Mouse (Mus musculus): ENCODE results near the gene Skiv2l.
"Not testable (repeated sequence)": the region's sequence is repeated elsewhere in the genome, so short reads cannot be mapped to it uniquely, and the experiment has no call there.

Skiv2l gene

DNA sequence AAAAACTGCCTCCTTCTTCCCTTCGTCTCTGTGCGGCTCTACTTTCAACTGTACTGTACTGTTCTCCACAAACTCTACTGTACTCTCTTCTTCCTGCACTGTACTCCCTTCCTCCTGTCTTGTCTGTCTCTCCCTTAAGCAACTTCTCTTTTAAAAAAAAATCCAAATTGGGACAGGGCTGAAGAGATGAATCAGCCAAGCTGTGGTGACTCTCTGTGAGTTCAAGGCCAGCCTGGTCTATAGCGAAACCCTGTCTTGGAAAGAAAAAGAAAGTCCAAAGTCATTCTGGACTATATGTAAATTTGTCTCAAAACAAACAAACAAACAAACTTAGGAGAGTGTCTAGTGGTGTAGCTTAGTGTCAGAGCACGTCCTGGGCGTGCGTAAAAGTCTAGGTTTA lies 24.3 kb upstream of the Skiv2l start:
- DNase-seq: no peak

DNA sequence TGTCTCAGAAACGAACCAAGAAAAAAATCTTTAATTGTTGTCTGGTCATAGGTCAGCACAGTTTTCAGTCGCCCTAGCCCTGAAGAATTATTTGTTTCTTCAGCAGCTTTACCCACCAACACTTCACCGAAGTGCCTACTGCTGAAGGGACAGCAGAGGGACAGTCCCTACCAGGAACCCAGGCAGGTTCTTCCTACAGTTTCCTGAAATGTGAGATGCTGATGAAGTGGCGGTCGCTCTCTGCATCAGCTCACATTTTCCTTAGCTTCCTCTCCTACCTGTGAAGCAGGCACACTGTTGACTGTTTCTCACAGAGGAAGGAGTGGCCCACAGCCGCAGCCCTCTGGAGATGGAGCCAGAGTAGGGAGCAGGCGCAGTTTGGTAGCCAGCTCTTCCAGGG lies 16.0 kb upstream of the Skiv2l start:
- DNase-seq: no peak

DNA sequence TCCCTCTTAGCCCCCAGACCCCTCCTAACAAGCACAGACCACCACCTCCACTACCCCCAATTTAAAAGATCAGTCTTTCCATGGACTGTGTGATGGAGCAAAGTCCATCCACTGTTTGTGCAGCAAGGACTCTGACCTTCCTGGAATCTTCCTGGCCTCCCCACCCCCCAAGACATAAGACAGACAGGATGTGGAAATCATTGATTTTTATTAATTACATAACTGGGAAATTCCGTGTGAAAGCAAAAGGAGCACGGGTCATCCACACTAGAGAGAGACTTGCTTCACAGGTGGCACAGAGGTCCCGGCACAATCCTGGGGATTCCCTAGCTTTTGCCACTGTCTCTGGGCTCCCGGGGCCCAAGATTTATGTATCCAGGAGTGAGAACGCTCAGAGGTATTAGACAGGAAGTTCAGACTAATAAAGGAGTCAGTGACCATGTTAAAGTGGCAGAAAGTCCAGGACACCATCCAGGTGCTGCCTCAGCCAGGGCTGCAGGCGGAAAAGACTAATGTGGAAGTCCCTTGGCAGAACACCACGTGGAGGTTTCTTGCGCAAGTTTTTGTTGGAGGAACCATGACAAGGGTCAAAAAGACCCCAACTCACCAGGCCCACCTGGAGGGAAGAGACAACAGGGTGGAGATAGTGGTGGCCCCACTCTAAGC lies 12.5 kb upstream of the Skiv2l start, which contains the start of gene Cfb:
Cfb (minus strand) TSS at position 103 of the 666 bp plus-strand sequence.
- DNase-seq: no peak

DNA sequence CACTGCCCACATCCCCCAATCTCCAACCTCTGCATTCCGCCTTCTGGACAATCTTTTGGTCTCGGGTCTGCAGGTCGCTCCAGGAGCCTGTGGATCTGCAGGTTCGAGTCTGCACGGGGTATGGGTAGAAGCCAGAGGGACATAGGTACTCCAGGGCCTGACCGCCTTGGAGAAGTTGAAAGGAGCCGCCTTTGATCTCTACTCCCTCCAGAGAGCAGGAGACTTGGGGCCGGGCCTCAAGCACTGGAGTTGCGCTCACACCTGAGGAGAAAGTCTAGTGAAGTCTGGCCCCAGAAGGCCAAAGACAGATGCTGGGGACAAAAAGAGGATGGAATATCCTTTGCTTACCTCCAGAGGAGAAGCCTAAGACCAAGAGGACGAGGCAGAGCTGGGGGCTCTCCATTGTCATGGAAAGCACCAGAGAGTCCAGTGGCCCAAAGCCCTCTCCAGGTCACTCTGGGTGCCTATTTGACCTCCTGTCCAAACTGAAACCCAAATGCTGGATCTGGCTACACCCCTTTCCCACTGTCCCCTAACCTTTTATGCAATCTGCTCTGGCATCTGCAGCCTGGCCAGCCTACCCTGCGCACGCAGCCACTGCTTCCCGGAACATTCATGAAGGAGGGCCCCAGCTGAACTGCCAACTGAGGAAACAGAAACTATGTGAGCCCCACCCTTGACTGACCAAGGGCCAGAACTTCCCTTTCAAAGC lies 11.8 kb upstream of the Skiv2l start:
- DNase-seq: no peak

DNA sequence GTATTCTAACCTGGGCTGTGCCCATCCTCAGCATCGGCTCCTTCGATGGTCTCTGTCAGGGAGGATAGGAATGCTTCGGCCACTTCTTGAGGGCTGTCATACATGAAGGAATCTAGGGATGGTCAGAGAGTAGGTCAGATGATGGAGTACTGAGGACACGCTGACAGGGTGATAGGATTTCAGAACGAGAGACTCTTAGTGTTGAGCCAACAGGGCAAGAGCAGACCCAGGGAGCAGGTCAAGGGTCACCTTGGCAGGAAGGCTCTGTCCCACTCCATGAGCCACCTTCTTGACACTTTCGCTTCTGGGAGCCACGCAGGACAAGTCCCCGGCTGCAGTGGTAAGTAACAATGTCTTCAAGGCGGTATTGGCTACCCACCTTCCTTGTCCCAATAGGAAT lies 10.5 kb upstream of the Skiv2l start:
- no peak for DNase-seq

DNA sequence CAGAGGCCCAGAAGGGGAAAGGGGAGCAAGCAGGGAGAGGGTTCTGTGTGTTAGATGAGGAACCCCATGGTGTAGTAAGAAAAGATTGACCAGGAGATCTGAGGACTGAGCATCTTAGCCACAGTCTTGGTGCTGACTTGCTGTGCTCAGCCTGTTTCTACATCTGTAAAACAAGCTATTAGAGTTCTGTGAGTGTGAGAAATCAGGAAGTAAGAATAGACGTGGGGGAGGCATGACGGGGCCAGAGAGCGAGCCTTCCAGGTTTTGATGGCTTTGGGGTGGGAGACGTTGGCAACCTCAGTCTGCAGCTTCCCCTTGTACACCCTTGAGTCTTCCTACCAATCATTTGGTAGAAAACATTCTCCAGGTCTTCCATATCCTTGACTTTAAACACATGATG lies 8.7 kb upstream of the Skiv2l start:
- no peak for DNase-seq

DNA sequence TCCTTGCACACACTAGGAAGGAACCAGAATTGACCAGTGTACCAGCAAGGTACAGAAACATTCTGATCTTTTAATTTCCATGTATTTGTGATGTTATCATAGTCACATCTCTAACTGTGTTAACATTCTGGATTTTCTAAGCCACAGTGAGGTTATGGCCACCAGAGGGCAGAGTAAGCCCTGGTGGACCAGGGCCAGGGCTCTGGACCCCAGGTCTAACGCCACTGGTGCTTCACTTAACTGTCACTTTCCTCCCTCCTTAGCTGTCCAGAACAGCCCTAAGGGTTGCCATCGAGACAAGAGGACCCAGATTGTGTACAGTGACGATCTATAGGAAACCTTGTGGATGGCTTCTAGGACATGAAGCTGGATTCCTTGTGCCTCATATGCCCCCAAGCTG lies 5.8 kb upstream of the Skiv2l start:
- DNase-seq: peak in 1 of 2 experiments; percentile 44

DNA sequence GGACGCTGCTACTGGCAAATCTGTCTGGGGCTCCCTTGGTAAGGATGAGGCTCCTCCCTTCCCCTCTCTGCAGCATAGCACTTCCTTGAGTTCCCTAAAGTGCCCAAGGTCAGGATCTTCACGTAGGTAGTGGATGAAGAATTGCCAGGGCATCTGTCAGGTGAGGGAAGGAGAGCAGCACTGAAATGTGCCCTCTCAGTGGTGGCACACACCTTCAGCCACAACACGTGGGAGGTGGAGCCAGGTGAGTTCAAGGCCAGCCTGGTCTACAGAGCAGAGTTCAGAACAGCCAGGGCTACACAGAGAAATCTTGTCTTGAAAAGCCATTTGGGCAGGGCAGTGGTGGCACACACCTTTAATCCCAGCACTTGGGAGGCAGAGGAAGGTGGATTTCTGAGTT lies 4.8 kb upstream of the Skiv2l start:
- no peak for DNase-seq

DNA sequence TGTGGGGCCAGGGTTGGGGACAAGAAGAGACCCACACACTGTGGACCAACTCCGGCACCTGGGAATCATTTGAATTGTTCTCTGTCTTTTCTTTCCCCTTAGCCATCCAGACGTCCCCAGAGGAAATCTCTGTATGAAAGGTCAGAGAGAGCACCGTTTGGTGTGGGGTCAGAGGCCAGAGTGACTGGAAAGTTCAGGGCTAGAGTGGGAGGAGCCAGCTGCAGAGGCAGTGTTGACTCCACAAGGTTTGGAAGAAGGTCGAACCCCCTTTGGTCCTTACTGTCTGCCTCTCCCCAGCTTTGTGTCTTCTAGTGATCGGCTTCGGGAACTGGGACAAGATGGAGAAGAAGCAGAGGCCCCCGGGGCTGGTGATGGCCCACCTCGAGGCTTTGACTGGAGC lies 3.5 kb upstream of the Skiv2l start:
- no peak for DNase-seq

DNA sequence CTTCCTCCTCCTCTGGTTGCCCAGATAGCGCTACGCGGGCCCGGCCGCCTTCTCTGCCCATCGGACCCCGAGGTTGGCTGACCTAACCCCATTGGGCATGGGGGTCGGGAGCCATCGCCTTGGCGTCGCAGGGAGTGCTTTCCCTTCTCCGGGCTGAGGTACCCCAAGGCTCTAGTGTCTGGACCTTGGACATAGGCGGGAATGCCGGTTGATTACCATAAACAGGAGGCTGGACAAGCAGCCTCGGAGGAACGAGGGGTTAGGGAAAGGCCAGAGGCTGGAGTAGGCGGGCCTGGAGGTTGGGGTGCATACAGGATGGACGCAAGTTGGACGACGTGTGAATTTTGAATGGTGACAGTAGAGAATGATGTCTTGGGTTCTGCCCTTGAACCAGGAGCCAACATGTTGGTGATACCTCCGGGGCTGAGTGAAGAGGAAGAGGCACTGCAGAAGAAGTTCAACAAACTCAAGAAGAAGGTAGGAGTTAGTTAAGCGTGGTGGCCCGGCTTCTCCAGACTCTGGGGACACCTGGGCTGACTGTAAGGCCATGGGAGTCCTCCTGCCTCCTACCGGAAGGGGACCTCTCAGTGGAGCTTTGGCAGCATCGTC lies 611 bp upstream of the Skiv2l start:
- no peak for DNase-seq

DNA sequence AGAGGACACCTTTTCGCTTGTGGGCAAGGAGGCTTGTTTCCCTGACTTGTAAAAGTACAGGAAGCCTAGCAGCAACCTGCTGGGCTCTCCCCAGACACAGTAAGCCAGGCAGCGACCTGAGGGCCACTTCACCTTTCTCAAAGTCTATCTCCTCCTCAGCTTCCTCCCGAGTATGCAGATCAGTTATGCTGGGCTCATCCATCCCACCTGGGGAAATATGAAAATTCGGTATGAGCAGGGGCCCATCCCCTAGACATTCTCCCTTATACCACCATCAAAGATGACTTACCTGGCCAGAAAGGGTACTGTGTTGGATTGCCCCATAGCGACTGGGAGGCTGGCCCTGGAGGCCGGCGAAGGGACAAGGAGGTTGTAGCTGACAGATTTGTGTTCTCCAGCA lies 2.4 kb downstream of the Skiv2l start:
- DNase-seq: no peak

DNA sequence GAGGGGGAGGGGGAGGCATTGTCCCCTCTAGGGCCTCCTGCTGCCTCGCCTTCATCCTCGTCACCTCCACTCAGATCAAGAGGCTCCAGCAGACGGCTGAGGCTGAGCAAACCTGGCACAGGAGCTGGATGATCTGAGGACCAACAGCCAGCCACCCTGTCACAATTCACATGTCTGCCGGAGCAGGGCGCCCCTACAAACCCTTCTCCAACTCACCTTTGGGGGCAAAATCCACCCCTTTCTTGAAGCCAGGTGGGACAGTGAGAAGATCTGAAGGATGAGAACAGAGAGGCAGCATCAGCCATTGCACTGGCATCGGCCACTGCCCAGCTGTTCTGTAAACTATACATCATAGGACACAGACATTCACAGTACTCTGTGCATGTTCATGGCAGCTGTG lies 2.8 kb downstream of the Skiv2l start:
- DNase-seq: no peak

DNA sequence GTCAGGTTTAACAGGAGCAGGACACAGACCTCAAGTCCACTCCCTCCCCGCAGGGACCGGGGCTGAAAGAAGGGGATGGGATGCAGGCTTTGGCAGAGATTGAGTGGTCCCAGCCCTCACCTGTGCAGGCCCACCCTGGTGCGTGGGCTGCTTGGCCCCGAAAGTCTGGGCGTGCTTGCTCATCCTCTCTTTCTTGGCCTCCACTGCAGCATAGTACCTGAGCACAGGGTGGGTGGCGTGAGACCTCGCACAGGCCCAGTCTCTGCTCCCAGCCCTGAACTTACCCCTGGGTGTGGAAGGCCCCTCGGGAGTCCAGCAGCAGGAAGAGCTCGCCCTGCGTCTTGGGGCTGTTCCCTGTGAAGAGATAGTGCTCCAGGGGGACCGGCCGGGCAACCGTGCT lies 5.1 kb downstream of the Skiv2l start:
- DNase-seq: no peak

DNA sequence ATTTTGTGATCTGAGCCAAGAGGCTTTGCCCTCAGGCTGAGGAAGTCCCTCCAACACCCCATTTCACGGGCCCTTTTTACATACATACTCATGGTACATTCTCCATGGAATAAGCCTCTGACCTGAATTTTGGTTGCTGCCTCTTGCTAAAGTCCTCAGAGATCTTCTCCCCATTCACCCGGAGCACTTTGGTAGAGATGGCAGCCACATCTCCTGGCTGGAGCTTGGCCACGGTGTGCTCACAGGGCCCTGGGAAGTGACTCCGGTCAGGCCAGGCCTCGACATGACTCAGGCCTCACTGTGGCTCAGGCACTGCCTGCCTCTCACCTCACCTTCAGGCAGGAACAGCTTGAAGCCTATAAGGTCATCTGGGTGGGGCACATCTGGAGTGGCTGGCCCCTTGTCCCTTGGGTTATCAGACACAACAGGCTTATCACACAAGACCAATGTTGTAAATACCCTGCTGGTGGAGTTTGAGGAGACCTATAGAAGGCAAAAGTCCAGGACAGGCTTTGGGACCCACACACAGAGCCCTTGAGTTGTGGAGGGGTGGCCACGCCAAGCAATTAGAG lies 9.2 kb downstream of the Skiv2l start:
- DNase-seq: no peak

DNA sequence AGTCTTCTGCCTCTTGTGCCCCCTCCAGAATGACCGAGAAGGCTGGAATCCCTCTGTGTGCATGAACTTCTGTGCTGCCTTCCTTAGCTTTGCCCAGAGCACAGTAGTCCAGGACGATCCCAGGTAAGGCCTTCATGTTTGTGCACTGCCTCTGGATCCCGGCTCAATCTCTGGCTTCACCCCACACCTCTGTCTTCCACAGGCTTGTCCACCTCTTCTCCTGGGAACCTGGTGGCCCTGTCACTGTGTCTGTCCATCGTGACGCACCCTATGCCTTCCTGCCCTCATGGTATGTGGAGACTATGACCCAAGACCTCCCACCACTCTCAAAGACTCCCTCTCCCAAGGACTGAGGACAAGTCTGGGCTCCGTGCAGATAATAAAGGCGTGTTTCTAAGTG lies 11.2 kb downstream of the Skiv2l start:
- no peak for DNase-seq

DNA sequence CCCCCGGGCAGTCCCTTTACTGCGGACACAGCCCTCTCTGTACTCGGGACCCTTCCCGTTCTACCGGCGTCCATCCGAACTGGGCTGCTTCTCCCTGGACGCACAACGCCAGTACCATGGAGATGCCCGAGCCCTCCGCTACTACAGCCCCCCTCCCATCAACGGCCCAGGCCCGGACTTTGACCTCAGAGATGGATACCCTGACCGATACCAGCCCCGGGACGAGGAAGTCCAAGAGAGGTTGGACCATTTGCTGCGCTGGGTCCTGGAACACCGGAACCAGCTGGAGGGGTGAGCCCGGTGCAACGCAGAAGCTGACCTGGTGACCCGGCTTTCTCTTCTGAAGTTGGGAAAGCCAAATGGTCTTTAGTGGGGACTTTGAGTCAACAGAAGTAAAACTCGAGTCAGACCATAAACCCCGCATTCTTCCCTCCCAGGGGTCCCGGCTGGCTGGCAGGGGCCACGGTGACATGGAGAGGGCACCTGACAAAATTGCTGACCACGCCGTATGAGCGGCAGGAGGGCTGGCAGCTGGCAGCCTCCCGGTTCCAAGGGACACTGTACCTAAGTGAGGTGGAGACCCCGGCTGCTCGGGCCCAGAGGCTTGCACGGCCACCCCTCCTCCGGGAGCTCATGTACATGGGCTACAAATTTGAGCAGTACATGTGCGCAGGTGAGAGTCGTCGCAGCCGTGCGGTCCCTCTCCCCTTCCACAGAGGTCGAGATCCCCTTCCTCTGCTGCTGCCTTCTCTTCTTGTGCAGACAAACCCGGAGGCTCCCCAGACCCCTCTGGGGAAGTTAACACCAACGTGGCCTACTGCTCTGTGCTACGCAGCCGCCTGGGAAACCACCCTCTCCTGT lies 12.3 kb downstream of the Skiv2l start:
- peak; percentile 30 to 34 for DNase-seq

DNA sequence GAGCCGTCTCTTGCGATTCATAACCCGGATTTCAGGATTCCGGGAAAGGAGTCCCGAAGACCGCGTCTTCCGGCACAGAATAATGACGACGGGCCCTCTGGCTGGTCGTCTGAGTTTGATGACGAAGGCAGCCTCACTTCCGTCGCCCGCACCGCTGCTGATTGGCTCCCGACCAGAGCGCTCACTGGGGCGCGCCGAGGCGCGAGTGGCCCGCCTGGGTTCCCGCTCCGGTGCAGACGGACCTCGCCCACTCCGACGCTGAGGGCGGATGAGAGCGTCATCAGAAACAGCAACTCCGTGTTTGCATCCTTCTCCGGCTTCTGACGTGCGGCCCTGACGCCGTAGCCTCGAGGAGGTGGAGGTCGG lies 13.2 kb downstream of the Skiv2l start, which contains the start of the genes Stk19 and Dxo:
Stk19 (minus strand) TSS at position 90 of the 366 bp plus-strand sequence.
Dxo (plus strand) TSS at position 164 of the 366 bp plus-strand sequence.
- peak; percentile 95 to 96 for DNase-seq

DNA sequence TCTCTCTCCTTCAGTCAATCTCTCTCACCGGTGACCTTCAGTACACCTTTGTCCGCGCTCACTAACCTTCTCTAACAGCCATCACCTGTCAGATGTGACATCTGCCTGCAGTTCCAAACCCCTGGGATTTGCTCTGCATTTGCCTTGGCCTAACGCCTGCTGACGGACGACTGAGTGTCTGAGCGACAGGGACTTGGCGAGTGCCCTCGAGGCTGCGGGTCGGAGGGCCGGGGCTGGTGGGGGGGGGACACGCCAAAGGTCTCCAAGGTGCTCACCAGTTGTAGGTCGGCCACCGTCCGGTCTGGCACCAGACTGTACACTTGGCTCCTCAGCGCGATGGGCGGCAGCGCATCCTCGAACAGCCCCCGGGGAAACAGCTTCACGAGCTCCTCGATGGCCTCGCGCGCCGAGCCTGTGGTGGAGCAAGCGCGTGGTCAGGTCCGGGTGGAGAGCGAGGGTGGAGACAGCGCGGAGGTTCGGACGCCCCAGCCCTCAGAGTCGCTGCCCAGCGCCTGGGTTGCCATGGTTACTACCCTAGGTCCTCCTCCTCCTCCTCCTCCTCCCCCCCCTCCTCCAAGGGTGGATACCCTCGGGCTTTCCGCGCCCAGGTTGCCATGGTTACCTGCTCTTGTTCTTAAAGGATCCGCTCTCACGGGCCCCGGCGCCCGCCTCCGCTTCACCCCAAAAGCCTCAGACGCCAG lies 13.7 kb downstream of the Skiv2l start:
- no peak for DNase-seq

DNA sequence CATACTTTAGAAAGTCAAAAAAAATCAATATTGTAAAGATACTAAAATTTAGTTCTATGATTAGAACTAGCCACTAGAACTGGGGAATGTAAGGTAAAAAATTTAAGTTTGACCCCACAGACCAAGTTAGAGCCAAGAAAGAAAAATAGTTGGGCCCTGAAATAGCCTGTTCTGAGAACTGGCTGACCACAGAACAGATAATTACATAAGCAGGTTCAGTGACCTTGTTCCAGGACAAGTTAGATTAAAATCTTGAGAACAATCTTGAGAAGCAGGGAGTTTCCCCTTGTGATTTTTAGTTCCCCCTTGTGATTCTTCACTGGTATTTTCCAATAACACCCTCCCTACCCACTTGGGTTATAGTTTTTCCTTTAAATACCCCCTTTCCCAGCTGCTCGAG lies 19.2 kb downstream of the Skiv2l start:
- DNase-seq: not testable (repeated sequence)

DNA sequence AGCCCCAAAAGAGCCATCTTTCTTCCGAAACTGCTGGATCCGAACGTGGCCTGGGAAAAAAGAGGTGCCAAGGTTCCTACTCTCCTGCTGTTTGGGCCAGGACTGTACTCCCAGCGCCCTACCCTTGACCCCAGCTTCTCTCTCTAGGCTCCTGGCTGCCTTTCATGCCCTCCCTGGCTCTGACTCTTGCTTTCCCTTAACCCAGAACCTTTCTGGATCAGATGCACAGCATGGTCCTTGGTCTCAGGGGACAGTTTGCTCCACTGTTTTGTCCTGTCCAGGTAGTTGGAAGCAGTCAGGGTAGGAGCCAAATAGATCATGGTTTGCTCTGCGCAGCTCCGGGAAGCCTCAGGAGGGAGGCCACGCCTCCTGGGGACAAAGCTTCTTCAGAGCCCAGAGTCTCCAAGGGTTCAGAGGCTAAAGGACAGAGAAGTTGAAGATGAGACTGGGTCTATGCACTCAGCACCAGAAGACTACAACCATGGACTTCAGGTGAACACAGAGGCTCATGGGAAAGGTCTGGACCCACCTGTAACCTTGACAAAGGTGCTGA lies 35.1 kb downstream of the Skiv2l start:
- no peak for DNase-seq

DNA sequence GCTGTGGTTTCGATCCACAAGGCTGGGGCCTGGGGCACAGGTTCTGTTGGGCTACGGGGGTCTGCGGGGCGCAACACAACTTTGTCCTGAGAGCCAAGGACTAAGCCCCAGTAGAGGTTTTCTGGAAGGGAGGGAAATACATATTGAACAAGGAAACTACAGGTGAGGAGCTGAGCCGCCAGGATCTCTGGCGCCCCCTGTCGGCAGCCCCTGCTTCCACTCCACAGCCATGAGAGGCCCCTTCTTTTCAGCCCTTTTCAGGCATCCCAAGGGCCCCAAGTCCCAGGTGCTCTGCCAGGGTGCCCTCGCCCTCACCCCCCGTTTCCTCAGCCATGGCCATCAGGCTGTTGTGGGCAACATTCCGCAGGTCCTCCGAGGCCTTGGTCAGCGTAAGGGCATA lies 36.3 kb downstream of the Skiv2l start:
- peak; percentile 24 to 59 for DNase-seq

DNA sequence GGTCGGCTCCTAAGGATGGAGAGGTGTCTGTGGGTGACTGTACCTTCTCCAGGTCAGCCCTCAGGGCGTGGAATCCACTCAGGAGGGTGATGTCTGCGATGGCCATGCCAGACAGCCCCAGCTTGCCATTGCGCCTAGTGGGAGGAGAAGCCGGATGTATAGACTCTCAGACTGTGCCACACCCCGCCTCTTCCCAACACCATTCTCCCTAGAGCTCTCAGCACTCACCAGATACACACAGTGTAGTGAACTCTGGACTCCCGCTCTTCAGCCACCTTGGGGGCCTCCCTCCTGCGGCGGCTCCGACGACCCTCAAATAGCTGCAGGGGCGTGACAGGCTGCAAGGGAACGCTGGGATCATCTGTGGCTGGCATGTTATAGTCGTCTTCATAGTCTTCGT lies 38.7 kb downstream of the Skiv2l start:
- DNase-seq: no peak
